Mouse (Mus musculus) mesoderm, embryonic 11.5 days (tissue): ENCODE measurements at regions not wholly inside any gene's neighbourhood (a gene's known extent, or its start where the extent isn't known, plus 50 kb on each side); places are given as distances from the start of the nearest gene placed in this dataset.
A peak's percentile ranks its signal among the peaks of the same experiment; 100 is the strongest.
"Not testable (repeated sequence)": the region's sequence is repeated elsewhere in the genome, so short reads cannot be mapped to it uniquely, and the experiment has no call there.

Experiments
- DNase-seq: peaks from one replicate; pipeline ENCODE4 v3.0.0-alpha.2; 2012; ENCODE audit warnings: low read depth, low spot score

DNA sequence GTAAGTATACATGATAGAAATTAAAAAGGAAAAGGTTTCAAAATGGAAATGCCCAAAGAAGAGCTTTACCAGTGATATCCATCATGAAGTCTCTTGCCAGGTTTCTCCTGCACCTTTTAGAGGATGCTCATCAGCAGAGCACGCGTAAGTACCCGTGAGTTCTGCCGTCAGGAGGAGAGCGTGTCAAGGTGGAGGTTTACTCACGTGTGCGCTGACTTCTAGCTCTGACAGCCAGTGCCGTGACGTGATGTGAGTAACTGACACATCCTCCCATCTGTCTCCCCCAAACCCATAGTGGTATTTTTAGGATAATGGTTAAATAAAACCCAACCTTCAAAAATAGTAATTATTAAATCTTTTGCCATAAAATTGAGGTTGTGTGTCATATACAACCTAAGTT lies 55.3 kb downstream of the Adra2a start:
- DNase-seq = no peak

DNA sequence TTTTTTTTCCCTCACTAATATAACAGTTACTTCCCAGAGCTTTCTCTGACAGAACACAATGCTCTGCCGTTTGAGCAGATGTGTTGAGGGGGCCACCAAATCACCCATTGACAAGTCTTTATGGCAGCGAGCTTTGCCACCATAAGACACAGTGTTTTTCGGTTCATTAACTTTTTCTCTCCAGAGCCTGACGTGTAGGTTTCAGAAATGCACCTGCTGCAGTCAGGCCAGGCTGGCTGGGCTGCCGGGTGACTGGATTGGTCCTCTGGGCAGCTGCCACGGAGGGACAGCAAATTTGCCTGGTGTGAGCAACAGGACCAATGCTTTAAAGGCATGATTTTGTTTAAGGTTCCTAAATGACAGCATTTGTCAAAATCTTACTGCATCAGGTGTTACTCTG lies 55.8 kb downstream of the Adra2a start:
- DNase-seq = no peak

DNA sequence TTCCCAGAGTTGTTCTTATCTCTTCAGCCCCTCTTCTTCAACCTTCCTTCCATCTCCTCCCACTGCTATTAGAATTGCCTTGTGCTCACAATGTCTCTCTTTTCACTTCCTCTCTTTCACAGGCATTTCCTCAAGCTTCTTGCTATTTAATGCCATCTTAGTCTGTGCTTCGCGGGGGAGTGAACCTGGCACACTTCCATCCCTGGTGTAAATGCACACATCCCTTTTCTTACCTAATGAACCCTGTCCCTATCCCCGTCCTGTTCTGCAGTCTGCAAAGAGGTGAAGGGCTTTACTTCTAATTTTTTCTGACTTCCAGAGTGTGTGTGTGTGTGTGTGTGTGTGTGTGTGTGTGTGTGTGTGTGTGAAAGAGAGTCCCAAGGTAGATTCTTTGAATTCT lies 62.6 kb downstream of the Adra2a start:
- DNase-seq = no peak

DNA sequence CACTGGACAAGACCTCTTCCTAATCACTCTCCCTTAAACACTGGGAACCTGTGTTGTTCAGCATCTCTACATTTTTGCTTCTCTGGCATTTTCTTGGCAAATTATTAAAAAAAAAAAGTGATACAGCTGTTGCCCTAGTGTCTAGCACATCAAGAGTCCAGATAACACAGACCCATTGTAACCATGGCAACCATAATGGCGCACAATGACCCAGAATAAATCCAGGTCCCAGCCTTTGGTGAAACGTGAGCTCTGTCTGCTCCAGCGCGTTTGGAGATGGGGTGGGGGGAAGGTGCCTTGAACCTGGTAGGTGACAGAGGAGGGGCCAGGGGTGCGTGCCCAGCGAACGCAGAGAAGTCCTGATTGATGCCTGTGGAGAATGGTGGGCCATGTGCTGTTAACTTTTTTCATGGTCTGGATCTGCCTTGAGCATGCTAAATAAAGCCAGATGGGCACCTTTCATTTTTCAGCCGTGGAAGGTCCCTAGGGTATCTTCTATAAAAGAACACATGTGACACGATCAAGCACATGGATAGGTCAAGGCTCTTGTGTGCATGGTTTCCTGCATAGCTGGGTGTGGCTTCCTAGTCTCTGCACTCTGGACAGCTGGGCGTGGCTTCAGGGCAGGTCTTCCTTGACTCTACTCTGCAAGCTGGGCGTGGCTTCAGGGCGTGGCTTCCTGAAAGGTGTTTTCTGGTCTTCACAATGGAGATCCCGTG lies 63.3 kb downstream of the Adra2a start:
- peak; percentile 41 for DNase-seq

DNA sequence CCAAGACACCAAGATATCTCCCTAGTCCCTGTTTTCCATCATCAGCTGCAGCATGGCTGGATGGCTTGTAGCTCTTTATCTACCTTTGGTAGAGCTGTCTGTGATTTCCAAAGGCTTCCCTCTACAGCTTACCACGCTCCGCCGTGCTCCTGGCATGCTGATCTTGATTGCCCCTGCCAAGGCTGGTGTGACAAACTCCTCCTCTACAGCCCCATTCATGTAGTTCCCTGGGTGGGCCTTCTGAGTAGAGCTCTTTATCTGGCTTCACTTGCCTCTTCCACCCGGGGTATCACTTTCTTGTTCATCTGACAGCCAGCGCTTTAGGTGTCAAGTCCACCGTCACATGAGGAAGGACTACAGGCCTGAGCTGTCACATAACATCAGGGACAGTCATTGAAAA lies 66.1 kb downstream of the Adra2a start:
- no peak for DNase-seq

DNA sequence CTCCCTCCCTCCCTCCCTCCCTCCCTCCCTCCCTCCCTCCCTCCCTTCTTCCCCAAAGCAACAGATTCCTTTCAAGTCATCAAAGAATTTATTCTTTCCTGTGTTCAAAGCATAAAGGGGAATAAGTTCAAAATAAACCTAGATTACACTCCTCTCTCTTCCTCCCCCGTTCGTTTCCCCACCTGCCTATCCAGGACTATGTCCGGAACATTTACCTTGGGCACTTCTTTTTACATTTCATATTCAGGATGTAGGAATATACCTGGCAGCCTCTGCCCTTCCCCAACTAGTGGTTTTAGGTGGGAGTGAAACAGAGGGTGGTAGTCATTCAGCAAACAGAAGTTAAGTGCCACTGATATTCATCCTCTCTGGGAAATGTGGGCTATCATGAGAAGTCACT lies 68.7 kb downstream of the Adra2a start:
- no peak for DNase-seq

DNA sequence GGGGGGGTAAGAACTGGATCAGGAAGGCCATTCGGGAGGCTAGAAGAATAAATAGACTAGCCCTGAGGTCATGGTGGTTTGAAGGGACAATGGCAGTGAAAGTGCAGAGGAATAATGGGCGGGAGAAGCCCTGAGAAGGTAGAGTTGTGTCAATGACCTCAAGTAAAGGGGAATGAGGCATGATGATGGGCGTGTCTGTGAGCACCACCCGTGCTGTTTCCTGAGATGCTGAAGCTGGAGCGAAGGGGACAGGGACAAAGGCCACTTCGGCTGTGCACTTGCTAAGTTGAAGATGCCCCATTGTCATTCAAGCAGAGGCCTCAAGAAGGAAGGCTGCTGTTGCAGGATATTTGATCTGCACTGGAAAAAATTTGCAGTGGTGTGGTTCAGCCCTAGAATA lies 69.5 kb downstream of the Adra2a start:
- no peak for DNase-seq

DNA sequence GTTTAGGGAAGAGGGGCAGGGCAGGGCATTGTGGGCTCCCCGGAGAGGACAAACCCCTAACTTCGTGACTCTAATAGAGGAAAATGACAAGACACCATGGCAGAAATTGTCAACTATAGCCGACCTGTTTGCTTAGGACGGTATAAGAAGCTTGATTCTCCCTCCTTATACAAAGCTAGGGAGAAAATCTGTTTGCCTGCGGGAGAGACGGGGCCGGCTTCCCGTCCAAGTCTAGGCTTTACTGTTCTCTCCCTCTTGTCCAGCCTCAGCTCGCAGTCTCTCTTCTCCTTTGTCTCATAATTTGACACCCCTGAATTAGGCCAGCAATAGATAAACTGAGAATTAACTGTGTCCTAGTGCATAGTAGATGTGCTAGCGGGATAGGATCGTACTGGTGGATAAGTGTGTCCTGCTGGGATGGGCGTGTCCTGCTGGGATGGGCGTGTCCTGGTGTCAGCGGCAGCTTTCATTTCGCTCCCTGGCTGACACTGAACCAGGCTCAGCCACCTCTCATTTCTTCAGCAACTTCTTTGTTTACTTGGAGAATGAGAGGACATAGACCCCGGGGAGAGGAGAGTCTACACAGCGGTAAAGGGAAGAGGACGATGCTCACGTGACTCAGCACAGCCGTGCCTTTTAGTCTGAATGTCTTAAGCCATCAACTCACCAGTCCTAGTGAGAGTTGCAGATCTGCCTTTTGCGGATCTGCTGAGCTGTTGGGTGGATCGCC lies 70.8 kb downstream of the Adra2a start:
- DNase-seq = peak; percentile 62

DNA sequence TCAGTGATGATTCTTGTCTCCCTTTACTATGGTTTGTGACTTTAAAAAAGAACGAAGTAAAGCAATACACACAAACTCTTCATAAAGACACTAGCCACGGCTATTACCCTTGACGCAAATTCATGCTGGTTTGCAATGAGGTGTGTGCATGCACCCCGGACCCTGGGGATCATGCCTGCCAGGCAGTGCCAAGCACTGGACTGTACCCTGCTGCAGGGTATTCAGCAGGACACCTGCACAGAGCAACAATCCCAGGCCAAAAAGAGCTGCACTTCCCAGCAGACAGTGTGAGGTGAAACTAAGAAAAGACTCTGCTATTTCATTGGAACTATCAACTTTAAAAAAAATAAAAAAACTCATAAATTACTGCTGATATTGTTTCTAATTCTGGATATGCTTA lies 71.4 kb downstream of the Adra2a start:
- no peak for DNase-seq

DNA sequence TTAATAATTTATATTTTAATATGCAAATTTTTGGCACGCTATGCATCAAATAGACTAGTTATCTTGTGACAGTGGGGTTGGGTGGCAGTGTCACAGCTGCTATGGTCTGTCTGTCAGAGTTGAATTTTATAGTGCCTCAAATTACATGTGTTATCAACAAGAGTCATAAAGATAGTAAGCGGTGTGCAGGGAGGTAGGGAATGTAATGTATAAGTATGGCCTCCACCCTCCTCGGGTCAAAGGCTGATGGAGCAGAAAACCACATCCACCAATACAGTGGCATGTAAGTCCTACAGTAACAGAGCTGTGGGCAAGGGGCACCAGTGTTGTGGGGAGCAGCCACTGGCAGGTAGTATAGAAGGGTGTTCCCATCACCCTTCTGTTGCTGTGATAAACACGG lies 72.9 kb downstream of the Adra2a start:
- DNase-seq = no peak

DNA sequence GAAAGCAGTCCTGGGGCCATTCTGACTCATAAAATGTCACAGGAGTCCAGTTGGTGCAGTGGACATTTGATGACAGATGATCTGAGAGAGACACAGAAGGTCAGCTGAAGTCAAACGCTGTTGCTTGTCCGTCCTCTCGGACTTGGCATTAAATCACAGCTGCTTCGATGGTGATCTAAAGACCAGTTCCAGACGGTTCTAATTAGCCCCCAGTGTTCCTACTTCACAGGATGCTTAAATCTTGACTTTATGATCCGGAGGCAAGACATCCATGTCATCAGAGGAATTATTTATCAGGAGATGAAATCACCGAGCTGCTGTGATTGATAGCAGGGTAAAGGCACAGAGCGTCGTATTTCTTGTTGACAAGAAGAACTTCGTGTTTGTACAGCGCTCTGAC lies 73.7 kb downstream of the Adra2a start:
- DNase-seq = peak; percentile 62

DNA sequence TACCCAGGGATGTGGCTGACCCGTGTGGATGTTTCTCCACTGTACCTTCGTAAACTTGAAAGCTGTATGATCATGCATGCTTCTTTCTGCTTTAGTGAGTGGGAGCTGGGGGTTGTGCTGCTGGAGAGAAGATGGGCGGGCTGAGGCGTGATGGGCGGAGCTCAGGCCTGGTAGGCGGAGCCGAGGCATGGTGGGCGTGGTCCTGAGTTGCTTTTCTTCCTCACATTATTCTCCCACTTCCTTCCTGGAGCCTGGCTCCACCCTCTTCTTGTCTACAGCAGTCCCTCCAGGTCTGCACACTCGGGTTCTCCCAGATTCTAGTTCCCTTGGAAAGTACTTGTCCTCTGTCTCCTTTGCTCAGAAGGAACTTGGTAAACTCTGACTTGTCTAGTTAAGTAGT lies 79.6 kb downstream of the Adra2a start:
- no peak for DNase-seq

DNA sequence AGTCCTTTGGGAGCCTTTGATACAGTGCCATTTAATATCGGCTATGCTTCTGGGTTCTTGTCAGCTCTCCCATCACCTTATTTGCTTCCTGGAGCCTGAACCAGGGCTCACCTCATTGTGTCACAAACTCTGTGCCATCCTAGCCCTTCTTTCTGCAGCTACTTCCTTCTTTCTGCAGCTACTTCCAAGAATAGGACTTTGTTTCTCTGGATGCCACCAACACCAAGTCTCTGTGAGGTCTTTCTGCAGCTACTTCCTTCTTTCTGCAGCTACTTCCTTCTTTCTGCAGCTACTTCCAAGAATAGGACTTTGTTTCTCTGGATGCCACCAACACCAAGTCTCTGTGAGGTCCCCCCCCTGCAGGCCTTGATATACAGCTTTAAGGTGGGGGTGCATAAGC lies 107.8 kb downstream of the Adra2a start:
- not testable (repeated sequence) for DNase-seq

DNA sequence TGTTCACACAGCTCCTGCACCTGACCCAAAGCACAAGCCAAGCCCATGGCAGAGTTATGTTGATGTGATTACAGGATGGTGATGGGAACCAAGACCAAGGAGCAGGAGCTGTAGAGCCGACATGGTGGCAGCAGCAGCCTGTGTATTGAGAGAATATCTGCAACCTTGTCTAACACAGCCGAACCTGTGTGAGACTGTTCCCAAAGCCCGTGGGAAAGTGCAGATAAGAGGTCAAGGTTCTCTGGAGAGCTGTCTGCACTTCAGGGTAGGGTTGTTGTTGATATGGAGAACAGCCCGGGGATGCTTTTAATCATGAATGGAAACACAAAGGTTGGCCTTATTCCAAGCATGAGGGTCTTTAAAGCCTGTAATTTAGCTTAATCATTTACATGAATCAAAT lies 110.4 kb downstream of the Adra2a start:
- DNase-seq = no peak

DNA sequence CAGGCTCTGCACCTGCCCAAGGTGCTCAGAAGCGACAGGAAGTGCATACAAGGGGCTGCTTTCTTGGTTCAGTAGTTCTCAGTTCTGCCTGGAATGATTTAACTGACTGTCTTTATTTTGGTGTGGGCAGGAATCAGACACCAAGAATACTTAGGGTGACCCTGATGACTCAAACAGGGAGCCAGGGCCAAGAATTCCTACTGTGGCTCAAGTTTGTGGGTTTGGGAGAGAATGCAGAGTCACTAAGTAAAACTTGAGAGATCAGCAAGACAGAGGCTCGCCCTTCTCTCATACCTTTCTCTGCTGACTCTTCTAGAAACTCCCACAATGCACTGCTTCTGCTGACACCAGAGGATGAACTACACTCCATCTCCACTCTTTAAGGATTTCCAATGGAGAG lies 126.4 kb downstream of the Adra2a start:
- no peak for DNase-seq

DNA sequence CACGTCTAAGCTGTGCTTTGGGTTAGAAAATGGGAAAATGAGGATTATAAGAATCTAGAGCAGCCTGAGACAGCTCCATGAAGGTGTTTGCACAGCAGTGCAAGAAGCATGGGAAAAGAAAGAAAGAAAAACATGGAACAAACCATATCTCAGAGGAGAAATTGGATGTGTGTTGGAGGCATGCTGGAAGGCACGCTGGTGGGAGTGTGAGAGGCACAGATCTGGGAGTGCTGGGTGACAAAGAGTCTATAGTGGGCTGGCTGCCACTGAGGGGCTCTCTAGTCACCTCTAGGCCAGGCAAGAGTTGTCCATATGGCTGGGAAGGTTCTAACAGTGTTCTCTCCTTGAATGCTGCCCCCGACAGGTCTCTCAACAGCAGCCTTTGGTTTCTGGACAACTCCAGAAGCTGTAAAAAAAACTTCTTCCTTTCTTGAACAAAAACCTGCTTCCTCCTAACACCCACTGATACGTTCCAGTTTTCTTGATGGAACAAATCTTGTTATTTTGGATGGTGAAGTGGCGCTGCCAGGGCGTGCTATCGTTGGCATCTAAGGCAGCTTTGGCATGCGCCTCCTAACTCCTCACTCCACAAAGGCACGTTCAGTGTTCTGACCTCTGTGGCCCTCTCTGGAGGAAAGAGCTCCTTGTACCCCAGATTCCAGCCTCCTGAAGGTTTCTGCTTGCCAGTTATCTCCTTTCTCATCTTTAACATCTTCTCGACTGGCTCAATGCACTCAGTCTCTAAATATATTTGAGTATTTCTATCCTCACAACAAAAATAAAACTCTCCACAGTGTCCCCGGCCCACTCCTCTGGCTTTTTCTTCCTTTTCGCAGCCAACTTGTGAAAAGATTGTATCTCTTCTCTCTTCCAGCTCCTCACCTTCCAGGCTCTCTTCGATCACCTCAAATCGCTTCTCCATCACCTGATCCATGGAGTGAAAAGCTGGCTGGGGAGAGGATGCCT lies 130.4 kb downstream of the Adra2a start:
- no peak for DNase-seq

DNA sequence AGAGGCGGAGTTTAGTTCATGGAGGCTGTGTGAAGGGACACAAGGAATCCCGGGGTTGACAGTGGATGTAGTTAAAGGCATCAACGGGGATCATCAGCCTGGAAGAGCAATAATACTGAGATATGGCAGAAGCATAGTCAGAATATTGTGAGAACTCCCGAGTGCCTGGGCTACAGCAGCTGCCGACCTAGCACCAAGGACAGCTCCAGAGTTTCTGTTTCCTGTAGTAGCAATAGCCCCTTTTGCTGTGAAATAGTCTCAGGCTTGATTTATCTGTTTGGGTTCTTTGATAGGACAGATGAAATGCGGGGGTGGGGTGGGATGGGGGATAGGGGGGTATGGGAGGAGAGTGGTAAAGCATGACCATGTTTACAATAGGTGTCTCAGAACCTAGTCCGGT lies 131.8 kb downstream of the Adra2a start:
- DNase-seq = peak; percentile 69

DNA sequence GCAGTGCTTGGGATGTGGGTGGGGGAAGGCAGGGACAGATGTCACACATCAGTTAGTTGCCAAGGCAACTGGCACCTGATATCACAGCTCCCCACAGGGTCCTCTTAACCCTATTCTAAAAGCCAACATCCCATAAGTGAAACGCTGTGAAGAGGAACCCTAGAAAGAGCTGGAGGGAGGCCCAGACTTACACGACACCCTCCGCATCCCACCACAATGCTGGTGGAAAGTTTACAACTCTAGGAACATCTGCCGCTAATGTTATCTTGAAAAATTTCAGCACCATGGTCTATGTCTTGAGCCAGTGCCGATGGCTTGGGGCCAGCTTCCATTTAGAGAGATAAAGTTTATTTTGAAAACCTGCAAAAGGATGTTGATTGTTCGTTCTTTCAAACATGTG lies 133.5 kb downstream of the Adra2a start:
- no peak for DNase-seq

DNA sequence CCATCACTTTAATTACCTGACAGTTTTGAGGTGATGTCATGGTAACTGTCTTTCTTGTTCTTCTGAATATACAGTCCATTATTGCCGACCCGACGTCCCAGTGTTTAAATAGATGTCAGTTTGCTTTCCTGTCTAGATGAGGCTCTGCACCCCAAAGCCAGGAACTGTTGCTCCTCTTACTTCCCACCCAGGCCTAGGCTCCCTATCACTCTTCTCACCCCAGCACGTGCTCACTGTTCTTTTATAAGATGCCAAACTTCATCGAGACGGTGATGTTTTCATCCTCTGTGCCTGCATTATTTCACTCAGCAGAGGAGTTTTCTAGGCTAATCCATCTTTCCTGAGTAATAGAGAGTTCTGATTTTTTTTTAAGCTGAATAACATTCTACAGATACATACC lies 156.5 kb downstream of the Adra2a start:
- DNase-seq = no peak

DNA sequence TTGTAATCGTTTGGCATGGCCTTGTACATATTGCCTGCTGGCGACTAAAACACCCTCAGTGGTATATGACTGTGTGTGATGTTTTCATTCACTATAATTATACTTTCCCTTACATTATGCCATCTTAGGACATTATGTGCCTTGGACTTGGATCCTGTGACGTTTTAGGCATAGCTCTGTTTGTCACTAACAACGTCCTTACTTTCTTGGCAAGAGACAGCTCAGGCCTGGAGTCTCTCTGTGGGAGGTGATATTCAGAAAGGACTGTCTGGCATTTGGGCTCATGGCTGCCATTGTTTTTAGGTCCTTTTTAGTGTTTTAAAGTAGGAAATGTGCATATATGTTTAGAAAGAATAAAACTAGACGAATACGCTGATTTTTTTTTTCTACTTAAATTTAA lies 158.5 kb downstream of the Adra2a start:
- no peak for DNase-seq

DNA sequence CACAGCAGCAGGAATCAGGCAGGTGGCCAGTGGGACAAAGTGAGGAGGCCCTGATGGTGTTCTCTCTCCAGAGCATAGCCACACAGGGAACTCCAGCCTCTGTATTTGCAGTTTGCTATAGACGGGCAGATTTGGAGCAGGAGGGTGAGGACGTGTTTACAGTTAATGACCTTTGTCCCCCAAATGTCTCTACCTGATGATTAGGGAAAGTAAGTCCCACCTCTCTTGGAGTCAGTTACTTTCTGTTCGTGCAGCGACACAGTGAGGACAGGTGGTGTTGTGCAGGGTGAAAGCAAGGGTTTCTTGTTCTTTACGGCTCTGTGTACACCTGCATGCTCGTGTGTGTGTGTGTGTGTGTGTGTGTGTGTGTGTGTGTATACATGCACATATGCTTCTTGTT lies 162.9 kb downstream of the Adra2a start:
- DNase-seq = no peak

DNA sequence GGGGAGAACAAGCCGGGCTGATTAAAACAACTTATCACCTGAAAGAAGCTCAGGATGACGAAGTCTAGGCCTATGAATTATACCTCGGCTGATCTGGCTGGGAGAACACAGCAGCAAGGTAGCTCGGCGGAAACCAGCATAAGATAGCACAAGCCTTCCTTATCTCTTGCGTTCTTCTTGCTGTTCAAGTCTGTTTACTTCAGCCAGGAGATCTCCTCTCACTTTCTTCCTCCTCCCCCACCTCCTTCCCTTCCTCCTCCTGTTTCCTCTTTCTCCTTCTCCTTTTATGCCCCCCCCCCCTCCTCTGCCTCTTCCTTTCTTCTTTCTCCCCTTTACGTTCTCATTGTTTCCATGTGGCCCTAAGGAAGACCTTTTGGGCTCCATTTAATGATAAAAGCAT lies 168.2 kb downstream of the Adra2a start:
- DNase-seq = no peak
